Comparison of ENCODE assay signal across 20 mouse cellular contexts in the genomic region with DNA sequence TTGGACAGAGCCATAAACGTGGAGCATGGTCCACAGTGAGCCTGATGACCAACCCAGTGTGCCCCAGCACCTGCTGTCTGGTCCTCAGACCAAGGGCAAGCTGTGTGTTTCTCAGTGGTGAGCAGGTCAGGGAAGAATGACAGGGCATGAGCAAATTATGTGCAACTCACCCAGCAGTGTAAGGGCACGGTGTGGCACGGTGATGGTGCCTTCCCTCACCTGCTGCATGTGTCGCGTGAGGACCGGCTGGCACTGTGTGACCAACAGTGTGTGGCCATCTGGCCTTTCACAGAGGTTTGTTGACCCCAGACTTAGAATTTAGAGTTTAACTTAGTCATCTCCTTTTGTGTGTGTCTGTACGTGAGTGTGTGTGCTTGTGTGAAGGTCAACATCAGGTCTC. TPM values are rescaled to one million over a fixed set of nuclear protein-coding genes. Genes with fewer than 3 reads are reported as not detected.
DNase-seq lines count a peak whose midpoint lies in the region; ATAC-seq lines count a peak whose summit lies in the region.
"Had no signal": no experiment of that assay in that cellular context is flagged by ENCODE, and none has a peak within 500 bp of the region (broad histone marks: within the 10 kb centered on the region; RNA-seq: fewer than 3 reads in every experiment).

No protein-coding gene starts in this region.

- H3K27me3 ChIP-seq in liver, embryonic 11.5 days (replicated peaks; ENCODE audit: control insufficient read depth, insufficient read depth, low read length), result no peaks in the 10 kb centered on the region
- H3K27me3 ChIP-seq in liver, embryonic 12.5 days (replicated peaks), result no peaks in the 10 kb centered on the region
- no peaks in the 10 kb centered on the region for H3K27me3 ChIP-seq in liver, embryonic 15.5 days
- H3K27me3 ChIP-seq: embryonic facial prominence, embryonic 13.5 days; forebrain, embryonic 15.5 days; heart, embryonic 15.5 days; hindbrain, embryonic 13.5 days had no signal

- no peak for DNase-seq in liver, embryonic 11.5 days (ENCODE audit: low spot score)
- DNase-seq in liver, result no peak
- no peak for DNase-seq in lung, postnatal 36 days
- no peak for DNase-seq in right cerebral cortex, postnatal 14 days
- DNase-seq: adrenal gland, postnatal 10 days; cerebellum, adult 11-12 months; cerebellum, adult 9-11 months; cerebellum, postnatal 36 days; gastrocnemius, postnatal 36 days; heart, adult 11 months; heart, postnatal 14 days had no signal

- no peak overlapping the region for H3K4me3 ChIP-seq in liver, embryonic 11.5 days (ENCODE audit: low read depth, low read length)
- H3K4me3 ChIP-seq in liver, embryonic 12.5 days, result no peak overlapping the region
- no peak overlapping the region for H3K4me3 ChIP-seq in liver, embryonic 15.5 days (replicated peaks)
- H3K4me3 ChIP-seq: embryonic facial prominence, embryonic 13.5 days; forebrain, embryonic 15.5 days; heart, embryonic 15.5 days; hindbrain, embryonic 13.5 days had no signal

- no peak overlapping the region for H3K4me2 ChIP-seq in liver, embryonic 11.5 days
- peak overlapping the region; percentile 72 for H3K4me2 ChIP-seq in liver, embryonic 12.5 days
- peak overlapping the region; percentile 74 for H3K4me2 ChIP-seq in liver, embryonic 15.5 days
- H3K4me2 ChIP-seq: embryonic facial prominence, embryonic 13.5 days; forebrain, embryonic 15.5 days; hindbrain, embryonic 13.5 days had no signal

- H3K4me1 ChIP-seq in liver, embryonic 11.5 days (replicated peaks; ENCODE audit: control insufficient read depth, insufficient read depth, low read length), result peaks cover 52% of the 10 kb centered on the region
- H3K4me1 ChIP-seq in liver, embryonic 12.5 days, result peaks cover 75% of the 10 kb centered on the region
- peaks cover 66% of the 10 kb centered on the region for H3K4me1 ChIP-seq in liver, embryonic 15.5 days (replicated peaks)

- ATAC-seq in liver, embryonic 11.5 days (replicated peaks; ENCODE audit: low FRiP score), result no peak
- ATAC-seq in liver, embryonic 12.5 days, result no peak
- no peak for ATAC-seq in liver, embryonic 15.5 days (ENCODE audit: insufficient read depth)
- no peak for ATAC-seq in erythroid progenitor cell, adult 5-6 weeks (replicated peaks; ENCODE audit: low FRiP score, poor library complexity, severe bottlenecking)
- ATAC-seq: CD4-positive, CD25-positive, alpha-beta regulatory T cell, adult 4 months; forebrain, embryonic 15.5 days had no signal

- 91% methylated on average over 7 of the region's 7 CpGs for WGBS in liver, embryonic 11.5 days
- 89% methylated on average over 7 of the region's 7 CpGs for WGBS in liver, embryonic 12.5 days (ENCODE audit: insufficient replicate concordance)
- 87% methylated on average over 7 of the region's 7 CpGs for WGBS in liver, embryonic 15.5 days (ENCODE audit: insufficient replicate concordance)

- no peak overlapping the region; the same call in 1 of the 2 replicates for H3K9ac ChIP-seq in liver, embryonic 11.5 days (ENCODE audit: low read depth, low read length)
- peak overlapping the region; percentile 50 for H3K9ac ChIP-seq in liver, embryonic 12.5 days
- 0 out of 2 replicates have a peak overlapping the region, but pooled peaks have one; percentile 13 for H3K9ac ChIP-seq in liver, embryonic 15.5 days
- H3K9ac ChIP-seq: embryonic facial prominence, embryonic 13.5 days; forebrain, embryonic 15.5 days; heart, embryonic 15.5 days; hindbrain, embryonic 13.5 days had no signal

- H3K9me3 ChIP-seq in liver, embryonic 11.5 days (ENCODE audit: control insufficient read depth, low read length), result no peaks in the 10 kb centered on the region
- H3K9me3 ChIP-seq in liver, embryonic 12.5 days (replicated peaks), result no peaks in the 10 kb centered on the region
- H3K9me3 ChIP-seq in liver, embryonic 15.5 days (replicated peaks), result no peaks in the 10 kb centered on the region
- H3K9me3 ChIP-seq: embryonic facial prominence, embryonic 13.5 days; forebrain, embryonic 15.5 days; G1E; heart, embryonic 15.5 days; hindbrain, embryonic 13.5 days had no signal

- H3K27ac ChIP-seq in liver, embryonic 11.5 days (ENCODE audit: low read depth, low read length), result peak overlapping the region; percentile 93
- peak overlapping the region; percentile 95 for H3K27ac ChIP-seq in liver, embryonic 12.5 days
- H3K27ac ChIP-seq in liver, embryonic 15.5 days (replicated peaks), result peak overlapping the region; percentile 88
- H3K27ac ChIP-seq: embryonic facial prominence, embryonic 13.5 days; forebrain, embryonic 15.5 days had no signal

- no peaks in the 10 kb centered on the region for H3K36me3 ChIP-seq in liver, embryonic 11.5 days (ENCODE audit: control insufficient read depth, insufficient read depth, low read length)
- no peaks in the 10 kb centered on the region for H3K36me3 ChIP-seq in liver, embryonic 12.5 days
- H3K36me3 ChIP-seq in liver, embryonic 15.5 days (replicated peaks), result no peaks in the 10 kb centered on the region
- H3K36me3 ChIP-seq: embryonic facial prominence, embryonic 13.5 days; forebrain, embryonic 15.5 days; heart, embryonic 15.5 days; hindbrain, embryonic 13.5 days had no signal

RNA-seq across cellular contexts. Expression of a gene that starts 28.8 kb away (rescaled TPM):
- 0.44 and 0.52 TPM in 2 replicates for polyA plus RNA-seq in liver, embryonic 11.5 days (2014; fragmentation: Nextera tagmentation; extraction: Ambion mirVana)
- 0.10 and 0.13 TPM in 2 replicates for polyA plus RNA-seq in liver, embryonic 12.5 days (2016; fragmentation: Nextera tagmentation; extraction: Ambion mirVana)
- 0.09 and 0.10 TPM in 2 replicates for polyA plus RNA-seq in liver, embryonic 15.5 days (2015; fragmentation: Nextera tagmentation; extraction: Ambion mirVana)
- total RNA-seq in erythroid progenitor cell, adult 5-6 weeks (2015; ENCODE audit: low replicate concordance), result not detected in 2 replicates
- total RNA-seq in erythroid progenitor cell, adult 5-6 weeks (2017; ENCODE audit: low replicate concordance), result not detected in 2 replicates
- total RNA-seq: G1E had no signal
- polyA plus RNA-seq: G1E had no signal
